Mouse (Mus musculus) cerebellum, postnatal 14 days (tissue): Measurements from ENCODE around the gene Wdtc1.

Experiments
- DNase-seq, 2 experiments: peaks; one replicate each; pipeline ENCODE4 v3.0.0; 2021; ENCODE audit warnings: mixed read lengths in 2 of 2

Gene Wdtc1

DNA sequence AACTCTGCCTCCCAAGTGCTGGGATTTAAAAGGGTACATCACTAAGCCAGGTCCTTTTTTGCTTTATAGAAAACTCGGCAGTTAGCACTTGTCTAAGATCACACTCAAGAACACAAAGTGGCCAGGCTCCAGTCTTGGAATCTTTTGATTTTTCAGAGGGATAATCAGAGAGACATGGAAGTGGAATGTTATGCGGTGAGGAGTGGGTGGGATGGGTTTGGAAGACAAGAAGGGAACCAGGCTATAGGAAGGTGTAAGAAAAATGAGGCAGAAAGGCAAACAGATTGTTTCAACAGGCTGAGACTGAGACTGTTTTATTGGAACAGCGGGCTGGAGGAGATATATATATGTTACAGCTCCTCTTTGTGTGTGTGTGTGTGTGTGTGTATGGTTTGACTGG is 74.8 kb downstream of the Wdtc1 start:
- no peak for DNase-seq

DNA sequence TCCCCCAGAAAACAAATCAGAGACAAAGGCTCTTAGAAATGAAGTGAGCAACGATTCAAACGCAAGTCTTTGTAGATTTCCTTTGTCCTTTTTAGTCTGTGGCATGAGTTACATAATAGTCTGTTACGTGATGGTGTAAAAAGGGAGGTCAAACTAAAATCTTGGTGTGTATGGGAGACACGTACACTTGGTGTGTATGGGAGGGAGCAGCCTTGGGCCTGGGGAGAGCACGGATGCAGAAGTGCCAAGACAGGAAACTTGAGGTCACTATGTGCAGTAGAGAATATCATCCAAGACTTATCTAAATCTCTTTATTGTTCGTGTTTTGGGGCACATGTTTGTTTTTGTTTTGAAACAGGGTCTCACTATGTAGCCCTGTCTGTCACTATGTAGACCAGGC is 75.2 kb downstream of the Wdtc1 start:
- DNase-seq = no peak

DNA sequence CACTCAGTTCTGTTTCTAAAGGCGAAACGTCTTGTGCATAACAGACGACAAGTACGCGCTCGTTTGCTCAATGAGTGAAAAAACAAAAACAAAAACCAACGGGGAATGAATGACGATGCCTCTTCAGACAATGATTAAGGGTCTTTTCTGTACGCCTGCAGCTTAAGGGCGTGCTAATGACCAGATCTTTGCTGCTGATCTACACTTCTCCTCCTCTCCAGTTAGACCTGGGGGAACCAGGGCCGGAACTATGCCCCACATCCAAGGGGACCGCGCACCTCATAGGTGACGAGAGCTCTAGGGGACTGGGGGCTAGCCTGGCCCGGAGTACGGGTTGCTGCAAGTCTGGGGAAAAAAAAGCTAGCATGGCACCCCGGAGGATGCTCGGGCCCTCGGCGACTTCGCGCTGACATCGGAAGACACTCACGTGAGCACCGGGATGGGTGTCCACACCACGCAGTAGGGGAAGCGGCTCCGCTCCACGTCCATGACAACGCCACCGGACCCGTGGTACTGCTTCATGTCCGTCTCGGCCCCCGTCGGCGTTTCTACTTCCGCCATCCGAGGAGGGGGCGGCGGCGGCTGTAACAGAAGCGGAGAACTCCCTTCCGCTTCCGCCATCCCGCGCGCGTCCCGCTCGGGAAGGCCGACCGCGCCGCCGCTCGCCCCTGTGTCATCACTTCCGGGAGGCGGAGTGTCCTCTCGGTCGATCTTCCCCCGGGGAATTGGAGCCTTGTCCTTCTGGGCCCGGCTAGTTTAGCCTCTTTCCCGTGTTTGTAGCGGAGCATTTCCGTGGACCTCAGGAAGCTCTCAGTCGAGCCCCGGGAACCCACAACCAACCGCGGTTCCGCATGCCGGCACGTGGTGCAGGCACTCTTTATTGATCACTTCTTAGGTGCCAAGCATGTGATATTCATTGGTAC is 75.9 kb downstream of the Wdtc1 start, which contains the start of gene Tmem222:
TSS of gene Tmem222 (minus strand) at position 689 of the 923 bp plus-strand sequence.
- peak; percentile 97 for DNase-seq

DNA sequence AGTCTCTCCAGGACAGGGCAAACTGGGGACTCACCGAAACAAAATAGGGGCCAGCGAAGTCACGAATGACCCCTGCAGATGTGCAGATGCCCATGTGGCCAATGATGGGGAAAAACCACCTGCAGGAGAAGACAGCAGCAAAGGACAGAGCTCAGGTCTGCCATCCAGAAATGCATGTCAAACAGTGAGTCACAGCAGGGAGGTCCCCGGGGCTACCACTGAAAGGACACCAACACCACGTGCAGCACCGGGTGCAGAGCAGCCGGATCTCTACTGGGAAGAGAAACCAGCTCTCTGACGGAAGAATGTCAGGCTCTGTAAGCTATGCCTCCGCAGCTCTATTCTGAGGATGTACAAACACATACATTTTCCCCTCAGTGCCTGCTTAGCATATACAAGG is 82.4 kb downstream of the Wdtc1 start:
- no peak for DNase-seq

DNA sequence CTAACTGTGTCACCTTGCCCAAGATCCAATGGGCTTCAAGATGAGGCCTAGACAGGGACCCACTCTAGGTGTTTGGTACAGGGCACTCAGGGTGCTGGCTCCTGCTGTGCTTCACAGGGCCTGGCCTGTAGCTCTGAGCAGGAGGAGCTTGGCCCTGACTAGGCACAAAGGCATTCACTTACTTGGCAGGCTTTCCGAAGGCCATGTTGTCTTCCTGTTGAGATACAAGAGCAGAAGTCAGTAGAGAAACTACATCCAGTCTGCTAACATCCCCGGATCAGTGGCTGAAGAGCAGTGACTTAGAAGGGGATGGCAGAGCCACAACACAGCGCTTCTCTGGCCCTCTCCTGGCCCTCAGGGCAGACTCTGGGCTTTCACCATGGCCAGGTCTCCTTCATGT is 83.7 kb downstream of the Wdtc1 start:
- no peak for DNase-seq

DNA sequence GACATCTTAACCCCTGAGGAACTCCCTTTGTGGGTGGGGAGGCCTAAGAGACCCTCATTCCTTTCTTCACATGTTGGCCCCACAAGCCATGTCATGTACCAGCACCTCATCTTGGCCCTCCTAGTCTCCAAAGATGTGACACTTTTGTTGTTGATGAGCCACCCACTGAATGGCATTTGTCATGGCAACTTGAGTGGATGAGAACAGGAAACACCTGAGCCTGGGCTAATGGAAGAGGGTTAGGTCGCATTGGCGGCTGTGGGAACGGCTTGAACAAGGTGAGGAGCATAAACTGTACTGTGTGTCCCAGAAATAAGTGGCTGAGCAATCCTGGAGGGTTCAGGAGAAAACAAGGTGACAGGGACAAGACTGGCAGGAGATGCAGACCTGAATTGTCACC is 84.3 kb downstream of the Wdtc1 start:
- no peak for DNase-seq

DNA sequence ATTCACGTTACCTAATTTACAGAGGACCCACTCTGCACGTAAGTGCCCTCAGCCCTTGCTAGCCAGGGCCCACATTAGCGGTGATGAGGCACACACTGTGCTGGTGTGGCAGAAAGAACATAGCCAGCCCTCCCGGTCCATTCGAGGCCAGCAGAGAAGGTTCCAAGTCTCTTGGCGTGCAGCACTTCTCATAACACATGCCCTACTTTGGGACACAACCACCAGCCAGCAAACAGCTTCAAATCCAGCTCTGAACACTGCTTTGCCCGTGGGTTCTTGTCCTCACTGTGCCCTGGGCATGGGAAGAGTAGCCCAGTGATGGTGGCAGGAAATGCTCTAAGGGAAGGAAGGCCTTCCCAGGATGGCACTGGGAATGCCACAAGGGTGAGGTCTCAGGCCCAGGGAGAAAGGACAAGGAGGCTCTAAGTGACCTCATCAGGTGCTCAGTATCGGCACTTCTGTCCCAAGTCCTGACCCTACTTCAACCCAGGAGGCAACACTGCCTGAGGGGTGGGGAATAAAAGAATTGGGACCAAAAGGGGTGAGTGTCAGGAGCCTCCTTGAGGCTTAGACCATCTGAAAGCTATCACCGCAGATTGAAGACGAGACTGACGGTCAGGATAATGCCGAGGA is 86.9 kb downstream of the Wdtc1 start:
- no peak for DNase-seq

DNA sequence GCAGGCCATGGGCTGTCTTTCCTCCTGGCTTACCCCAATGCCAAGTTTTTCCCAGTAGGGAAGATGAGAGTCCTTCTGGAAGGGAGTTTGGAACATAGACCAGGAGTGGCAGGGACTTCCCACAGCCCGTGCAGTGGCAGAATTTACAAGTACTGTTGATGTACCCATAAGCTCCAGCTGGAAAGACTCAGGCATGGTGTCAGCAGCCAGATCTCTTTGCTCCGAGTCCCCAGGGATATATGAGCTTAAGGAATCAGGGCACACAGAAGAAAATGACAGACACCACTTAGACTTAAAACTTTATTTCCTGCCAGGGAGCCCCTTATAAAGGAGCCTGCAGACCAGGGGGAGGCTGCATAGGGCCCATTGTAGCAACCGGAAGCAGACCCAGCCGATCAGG is 87.5 kb downstream of the Wdtc1 start:
- no peak for DNase-seq

DNA sequence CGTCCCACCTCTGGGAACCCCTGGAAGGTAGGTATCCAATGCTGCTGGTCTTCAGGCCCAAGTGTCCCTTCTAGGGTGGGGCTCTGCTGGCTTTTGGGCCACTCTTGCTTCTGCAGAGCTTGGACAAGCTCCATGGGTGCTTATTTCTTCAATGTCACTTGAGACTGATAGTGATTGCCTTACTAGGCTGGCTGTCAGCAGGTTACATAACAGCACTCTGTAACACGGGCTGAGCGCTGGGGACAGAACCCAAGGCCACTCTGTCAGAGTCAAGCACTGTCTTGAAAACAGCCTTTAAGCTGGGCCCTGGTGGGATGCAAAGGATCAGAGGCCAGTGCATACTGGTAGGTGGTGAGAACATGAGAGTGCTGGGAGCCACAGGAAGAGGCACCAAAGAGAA is 88.0 kb downstream of the Wdtc1 start:
- DNase-seq = no peak

DNA sequence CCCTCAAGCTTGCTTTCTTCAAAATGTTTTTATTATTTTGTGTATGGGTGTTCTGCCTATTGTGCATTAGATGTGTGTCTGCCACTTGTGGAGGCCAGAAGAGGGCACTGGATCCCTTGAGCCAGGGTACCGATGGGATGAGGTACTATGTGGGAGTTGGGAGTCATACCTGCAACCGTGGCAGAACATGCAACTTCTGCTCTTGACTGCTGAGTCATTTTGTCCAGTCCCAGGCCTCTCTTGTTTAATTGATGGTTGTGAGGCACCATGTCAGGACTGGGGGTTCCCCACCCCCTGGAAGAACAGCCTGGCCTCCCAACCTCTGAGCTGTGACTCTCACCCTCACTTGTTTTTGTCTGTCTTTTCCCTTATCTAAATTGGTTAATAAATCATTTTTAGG is 88.7 kb downstream of the Wdtc1 start:
- no peak for DNase-seq

DNA sequence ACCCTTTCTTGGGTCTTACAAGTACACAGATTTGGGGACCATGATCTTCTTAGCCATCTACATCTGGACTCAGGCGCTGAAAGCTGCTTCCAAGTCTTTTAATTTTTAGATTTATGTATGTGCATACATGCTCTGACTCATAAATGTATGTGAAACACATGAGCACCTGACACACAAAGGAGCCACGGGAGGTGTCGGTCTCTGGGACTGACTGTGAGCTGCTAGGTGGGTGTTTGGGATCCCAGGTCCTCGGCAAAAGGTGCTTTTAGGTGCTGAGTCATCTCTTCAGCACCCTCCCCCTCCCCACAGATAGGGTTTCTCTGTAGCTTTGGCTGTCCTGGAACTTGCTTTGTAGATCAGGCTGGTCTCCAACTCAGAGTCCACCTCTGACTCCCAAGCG is 89.5 kb downstream of the Wdtc1 start:
- no peak for DNase-seq

DNA sequence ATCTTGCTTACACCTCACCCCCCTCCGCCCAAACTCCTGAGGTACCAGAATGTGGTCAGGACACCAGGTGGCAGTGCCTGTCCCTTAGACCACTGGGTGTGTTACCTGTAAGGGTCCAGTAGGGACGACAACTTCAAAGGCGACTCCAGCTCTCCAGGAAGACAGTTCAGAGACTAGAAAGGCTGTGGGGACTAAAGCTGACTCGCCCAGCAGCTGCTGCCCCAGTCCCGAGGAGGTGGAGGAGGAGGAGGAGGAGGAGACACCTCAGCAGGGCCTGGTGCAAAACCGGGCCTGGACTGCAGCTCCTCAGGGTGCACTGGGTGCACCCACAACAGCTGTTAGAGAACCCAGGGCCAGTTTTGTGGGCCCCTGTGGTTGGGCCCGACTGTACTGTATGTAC is 90.4 kb downstream of the Wdtc1 start, which contains the start of gene Sytl1:
TSS of gene Sytl1 (minus strand) at position 232 of the 400 bp plus-strand sequence.
- no peak for DNase-seq

DNA sequence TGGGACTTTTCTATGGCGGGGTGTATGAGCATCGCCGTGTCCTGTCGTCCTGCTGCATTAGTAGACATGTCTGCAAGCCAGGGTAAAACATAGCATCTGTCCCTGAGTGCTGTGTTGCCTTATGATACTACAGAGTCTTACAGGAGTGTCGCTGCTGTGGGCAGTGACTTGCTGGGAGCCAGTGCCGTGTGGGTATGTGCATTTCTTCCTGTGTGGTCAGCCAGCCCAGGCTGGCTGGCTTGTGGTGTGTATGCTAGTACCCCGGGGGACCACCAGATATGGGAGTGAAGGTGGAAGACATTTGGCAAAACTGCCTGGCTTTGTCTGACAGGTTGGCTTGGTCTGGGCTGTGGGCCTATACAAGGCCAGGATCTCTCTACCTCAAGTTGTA is 90.9 kb downstream of the Wdtc1 start:
- no peak for DNase-seq

DNA sequence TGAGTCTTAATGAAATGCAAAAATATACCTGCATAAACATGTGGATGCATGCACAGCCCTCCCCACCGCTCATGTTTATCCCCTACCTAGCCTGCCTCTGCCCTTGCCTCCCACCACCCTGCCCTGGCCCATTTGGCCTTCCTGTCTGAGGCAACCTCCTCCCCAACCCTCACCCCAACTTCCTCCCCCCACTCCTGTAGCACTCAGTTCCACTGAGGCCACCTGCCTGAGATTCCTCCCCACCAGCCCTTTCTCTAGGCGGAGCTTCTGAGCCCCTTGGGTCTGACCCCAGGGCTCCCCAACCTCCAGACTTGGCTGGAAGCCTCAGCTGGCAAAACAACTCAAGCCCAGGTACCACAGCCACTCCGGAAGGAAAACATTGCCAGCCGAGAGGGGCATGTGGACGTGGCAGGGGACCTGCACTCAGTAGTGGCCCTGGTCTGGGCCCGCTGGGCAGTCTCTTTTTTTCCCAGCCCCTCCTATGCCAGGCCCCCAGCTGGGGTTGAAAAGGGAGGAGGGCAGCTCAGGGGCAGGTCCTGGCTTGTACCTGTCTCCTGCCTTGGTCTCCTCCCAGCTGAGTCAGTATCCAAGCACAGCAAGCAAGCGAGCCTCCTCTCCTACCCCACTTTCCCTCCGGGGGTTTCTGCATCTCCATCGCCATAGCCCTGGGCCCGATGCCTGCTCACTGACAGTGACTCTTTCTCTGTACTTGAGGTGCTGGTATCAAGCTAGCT is 91.5 kb downstream of the Wdtc1 start:
- DNase-seq = no peak

DNA sequence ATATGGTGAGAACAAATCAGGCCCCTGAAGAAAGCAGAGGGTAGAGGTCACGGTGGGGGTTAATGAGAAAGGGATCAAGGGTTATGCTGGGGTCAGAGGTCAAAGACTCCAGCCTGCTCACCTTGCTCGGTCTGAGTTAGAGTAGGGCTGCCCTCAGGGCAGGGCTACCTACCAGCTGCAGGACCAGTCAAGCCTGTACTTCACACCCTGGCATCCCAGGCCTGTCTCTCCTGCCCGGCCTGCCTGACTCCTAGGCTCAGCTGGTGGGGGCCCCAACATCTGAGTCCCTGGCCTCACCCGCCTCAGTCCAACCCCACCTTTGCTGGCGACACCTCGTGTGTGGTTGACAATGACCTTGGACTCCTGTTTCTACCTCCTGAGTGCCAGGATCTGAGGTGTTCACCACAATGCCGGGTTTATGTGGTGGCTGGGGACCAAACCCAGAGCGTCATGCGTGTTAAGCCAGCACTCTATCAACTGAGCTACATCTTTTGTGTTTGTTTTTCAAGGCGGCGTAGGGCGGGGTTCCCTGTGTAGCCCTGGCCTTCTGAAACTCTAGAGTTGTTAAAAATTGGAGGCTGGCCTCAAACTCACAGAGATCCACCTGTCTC is 95.4 kb downstream of the Wdtc1 start:
- no peak for DNase-seq

DNA sequence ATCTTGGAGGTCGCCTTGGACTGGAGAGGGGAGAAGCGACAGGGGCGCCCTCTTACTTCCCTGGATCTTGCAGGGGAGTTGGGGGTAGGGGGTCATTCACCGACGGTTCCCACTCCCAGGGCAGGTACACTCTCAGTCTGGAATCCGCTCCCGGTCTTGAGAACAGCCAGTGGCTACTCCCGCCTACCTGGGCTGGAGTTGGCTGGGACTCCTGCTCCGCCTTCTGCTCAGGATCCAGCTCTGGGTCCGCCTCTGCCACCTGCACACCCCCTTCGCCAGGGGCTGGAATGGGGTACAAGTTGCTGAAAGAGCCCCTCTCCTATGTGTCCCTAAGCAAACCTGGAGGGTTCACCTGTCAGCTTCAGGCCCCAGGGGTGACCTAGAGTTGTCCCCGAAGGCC is 96.1 kb downstream of the Wdtc1 start:
- peak in 1 of 2 experiments; percentile 52 for DNase-seq

DNA sequence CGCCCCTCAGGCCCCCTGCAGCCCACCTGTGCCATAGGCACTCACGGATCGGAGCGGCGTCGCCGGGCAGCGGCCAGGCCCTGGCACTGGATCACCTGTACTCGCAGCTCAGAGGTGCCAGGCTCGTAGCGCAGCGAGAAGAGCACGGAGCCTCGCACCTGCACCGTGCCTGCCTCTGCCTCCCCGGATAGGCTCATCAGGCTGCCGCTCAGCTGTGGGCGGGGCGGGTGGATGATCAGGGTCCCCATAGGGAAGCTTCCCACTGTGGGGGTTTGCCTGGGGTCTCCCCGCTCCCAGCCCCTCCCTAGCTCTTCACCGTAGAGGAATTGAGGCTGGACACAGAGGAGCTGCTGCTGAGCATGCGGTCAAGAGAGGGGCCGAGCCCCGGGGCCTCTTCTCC is 96.5 kb downstream of the Wdtc1 start:
- peak in 1 of 2 experiments; percentile 43 for DNase-seq

DNA sequence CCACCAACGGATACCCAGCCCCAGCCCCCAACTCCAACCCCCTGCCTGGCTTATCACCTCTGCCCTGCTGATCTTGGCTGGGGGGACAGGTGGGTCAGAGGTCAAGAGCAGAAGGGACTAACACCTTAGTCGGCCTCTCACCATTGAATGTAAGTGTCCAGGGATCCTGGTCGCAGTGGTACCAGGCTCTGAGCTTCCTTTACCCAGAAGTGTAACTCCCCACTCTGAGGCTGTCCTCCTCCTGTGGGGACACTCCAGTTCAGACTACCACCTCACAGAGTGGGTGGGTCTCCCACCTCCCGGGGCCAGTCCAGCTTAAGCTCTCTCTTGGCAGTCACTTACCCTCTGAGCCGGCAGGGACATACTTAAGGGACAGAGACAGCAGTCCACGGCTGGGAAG is 97.9 kb downstream of the Wdtc1 start:
- DNase-seq = no peak

DNA sequence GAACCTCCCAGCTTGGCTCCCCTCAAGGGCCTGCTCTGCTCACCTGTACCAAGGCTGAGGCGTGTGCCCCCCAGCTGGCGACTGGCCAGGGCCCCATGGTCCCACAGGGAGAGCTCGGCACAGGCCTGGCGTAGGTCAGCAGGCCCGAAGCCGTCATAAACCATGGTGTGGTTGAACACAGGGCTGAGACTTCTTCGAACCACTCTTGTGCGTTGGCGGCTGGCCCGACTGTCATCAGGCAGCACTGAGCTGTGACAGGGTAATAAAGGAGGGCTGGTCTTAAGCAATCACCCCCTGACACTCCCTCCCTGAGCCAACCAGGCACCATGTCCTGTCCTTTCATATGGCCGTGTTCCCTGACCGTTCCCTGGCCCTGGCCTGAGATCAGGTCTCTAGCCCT is 99.9 kb downstream of the Wdtc1 start:
- peak in 1 of 2 experiments; percentile 47 for DNase-seq

DNA sequence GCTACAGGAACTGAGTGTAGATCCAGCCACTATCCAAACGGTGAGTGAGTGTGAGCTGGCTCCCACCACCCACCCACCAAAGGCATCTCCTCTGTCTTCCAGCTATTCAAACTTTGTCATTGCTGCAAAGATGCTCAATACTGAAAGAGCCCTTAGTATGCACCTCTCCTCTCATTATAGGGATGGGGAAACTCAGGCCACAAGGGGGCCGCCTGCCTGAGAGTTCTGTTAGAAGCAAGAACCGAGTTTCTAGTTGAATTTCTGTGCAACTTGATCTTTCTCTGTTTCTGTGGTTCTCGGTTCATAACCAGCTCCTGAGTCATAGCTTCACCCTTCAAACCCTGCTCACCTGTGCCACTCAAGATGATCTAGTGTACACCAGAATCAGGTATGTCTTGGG is 101.2 kb downstream of the Wdtc1 start:
- DNase-seq = no peak

DNA sequence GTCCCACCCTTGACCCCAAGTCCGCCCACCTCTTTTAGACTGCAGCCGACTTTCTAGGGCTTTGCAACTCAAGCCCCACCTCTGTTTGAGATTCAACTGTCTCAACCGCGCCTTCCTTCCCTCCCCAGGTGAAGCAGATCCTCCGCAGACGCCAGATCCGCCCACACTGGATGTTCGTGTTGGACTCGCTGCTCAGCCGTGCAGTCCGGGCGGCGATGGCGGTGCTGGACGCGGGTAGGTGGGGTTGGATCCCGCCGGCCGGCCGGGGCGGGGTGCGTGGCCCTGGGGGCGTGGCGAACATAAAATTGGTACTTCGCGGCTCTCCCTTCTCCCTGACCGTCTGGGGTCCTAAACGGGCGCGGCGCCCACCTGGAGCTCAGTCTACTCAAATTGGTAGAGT is 102.1 kb downstream of the Wdtc1 start:
- peak in 1 of 2 experiments; percentile 40 for DNase-seq

DNA sequence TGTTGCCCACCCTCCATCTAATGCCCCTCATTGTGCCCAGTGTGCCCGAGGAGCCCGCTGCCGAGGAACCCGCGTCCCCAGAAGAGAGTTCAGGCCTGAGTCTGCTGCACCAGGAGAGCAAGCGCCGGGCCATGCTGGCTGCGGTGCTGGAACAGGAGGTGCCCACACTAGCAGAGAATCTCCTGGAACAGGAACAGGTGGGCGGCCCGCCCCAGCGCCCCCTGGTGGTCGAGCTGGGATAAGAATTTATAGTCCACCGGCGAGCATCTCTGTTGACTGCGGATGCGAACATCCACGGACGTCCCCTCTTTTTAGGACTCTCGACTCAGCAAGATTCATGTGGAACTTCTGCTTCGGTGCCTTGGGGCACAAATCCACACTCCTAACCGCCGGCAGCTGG is 102.7 kb downstream of the Wdtc1 start:
- peak; percentile 96 to 97 for DNase-seq

DNA sequence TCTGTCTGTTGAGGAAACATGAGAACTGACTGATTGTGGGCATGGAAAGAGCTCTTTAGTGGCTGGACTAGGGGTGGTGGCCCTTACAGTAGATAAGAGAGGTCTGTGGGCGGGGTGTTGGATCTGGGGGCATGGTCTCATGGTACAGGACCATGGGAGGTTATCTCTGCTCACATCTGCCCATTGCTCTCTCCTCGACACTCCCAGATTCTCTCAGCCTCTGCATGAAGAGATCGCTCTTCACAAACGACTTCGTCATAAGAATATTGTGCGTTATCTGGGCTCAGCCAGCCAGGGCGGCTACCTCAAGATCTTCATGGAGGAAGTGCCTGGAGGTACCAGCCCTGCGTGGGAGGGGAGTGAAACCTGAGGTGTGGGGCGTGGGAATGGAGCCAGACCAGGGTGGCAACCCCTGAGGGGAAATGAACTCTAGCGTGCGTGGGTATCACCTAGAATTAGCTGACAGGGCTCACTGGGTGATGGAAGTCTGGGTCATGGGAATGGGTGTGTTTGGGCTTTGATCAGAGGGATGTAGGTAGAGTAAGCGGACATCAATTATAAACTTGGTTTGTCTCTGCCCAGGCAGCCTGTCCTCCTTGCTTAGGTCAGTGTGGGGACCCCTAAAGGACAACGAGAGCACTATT is 105.4 kb downstream of the Wdtc1 start:
- no peak for DNase-seq
